Mouse (Mus musculus) cerebellum, adult 11-12 months (tissue): ENCODE measurements around the gene Hist1h2ac.
"Not testable (repeated sequence)": the region's sequence is repeated elsewhere in the genome, so short reads cannot be mapped to it uniquely, and the experiment has no call there.

Source experiments
- DNase-seq: peaks from one replicate; pipeline ENCODE4 v3.0.0; 2022

The Hist1h2ac gene

DNA sequence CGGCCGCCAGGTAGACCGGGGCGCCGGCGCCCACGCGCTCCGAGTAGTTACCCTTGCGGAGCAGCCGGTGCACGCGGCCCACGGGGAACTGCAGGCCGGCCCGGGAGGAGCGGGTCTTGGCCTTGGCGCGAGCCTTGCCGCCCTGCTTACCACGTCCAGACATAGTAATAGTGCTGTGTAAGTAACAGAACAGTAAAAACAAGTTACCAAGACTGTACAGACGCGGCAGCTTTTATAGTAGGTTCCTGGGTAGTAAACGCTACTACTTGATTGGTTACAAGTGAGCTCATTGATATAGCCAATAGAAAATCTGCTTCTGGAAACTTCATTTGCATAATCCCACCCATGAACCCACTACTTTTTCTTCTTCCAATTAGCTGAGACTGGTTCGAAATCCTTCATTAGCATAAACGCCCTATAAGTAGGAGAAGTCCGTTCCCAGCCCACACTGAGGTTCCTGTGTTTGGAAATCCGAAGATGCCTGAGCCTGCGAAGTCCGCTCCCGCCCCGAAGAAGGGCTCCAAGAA is at the start of gene Hist1h2ac, which contains the start of gene Hist1h2bc:
Hist1h2ac (minus strand) TSS at position 194 of the 527 bp plus-strand sequence.
Hist1h2bc (plus strand) TSS at position 445 of the 527 bp plus-strand sequence.
- peak; percentile 82 for DNase-seq

DNA sequence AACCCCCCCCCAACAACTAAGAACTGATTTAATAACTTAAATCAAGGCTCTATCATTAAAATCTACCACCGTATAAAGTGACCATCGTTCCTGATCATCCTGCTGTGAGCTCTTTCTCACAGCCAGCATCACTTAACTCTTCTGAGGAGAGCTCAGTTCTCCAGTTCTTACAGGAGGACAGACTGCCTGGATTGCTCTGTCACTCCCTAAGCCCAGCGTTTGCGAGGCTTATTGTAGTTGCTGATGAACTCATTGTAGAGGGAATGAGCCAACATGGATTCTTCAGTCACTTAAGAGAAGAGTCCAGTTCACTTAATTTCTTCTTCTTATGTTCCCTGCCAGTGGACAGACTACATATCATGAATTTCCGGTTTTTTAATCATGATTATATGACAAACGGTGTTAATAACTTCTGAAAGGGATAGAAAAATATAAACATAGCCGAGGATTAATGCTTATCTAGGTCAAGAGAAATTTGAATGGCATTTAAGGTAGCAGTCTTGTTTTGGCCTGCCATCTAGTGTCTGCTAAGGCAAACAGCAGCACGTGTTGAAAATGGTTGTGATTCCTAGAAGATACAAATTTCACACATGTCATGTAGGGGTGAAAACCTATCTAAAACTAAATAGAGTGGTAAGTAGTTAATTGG is 48.5 kb upstream of the Hist1h2ac start:
- no peak for DNase-seq

DNA sequence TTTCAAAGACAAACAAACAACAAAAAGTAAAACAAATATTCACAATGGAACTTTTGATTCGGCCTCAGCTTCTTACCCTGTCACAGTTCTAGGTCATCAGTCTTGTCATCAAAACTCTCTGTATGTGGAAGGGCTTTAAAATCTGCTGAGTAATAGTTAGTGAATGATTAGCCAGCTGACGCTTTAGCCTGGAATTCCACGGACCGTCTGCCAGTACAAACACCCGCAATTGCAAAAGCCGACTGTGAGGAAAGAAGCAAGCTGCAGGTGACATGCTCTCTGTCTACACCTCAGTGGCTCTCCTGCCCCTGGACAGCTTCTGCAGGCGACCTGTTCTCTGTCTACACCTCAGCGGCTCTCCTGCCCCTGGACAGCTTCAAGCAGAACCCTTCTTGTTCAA is 46.7 kb upstream of the Hist1h2ac start:
- DNase-seq, result no peak

DNA sequence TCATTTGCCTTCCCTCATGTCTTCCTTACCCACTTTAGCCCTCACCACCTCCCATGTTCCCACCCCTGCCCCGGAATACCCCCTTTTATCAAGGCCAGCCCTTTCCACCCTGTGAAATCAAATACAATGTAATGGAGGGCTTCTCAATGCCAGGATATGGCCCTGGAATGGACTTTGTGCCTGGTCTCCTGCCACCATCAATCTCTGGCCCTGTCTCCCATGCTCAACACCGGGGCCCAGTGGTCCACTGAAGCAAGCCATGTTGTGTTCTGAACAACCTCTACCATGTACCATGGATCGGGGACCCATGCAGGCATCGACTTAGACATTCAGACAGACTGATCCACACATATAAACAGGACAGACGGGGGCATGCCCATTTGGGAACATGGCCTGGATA is 46.0 kb upstream of the Hist1h2ac start:
- DNase-seq, result no peak

DNA sequence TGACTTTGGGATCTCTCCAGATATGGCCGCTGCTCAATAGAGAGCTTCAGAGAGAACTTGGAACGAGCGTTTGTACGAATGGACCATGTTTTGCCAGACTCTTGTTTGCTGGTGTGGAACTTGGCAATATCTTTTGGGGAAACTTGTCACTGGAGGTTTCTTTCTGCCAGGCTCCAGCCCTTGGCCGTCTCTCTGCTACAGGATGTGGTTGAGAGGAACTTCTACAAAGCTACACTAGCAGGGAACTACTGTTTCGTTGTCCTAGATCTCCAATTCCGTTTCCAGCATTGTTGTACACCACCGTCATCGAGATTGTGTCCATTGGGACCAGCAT is 45.4 kb upstream of the Hist1h2ac start:
- no peak for DNase-seq

DNA sequence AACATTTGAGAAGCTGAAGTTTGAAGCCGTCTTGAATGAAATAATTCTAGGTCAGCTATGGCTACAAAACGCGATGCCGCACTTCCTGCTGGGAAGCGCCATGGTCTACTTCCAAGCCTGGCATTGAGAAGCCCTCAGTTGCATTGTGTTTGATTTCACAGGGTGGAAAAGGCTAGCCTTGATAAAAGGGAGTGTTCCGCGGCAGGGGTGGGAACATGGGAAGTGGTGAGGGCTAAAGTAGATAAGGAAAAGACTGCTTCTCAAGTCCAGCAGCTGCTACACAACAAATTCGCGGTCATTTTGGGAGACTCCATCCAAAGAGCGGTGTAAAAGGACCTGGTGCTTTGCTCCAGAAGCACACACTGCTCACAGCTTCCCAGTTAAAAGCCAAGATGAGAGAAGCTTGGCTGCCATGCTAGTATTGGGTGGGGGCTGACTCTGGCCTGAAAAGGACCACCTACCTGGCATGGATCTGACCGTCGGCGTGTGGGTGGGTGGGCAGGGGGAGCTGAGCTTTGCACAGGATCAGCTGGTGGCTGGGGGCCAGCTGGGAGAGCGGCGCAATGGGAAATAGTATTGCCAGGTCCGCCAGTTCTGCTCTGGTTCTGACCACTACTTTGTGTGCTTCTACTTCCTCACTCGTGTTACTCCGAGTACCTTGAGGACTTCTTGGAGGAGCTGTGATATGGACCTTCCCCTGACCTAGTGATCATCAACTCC is 44.9 kb upstream of the Hist1h2ac start:
- DNase-seq, result no peak

DNA sequence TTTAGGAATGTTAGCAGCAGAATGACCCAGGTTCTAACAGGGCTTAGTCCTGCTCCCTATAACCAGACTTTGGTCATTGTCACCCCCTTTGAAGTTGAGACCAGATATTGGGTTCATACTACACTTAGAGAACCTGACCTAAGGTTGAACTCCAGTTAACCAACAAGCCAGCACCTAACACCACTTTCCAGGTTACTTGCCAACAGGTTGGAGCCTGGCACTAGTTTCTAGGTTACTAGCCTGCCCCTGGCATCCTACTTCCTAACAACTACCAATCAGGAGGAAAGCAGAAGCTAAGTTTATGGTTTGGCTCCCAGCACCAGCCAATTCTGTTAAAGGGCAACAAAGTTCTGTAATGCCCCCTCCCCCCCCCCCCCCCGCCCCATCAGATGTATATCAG is 41.5 kb upstream of the Hist1h2ac start:
- DNase-seq, result no peak

DNA sequence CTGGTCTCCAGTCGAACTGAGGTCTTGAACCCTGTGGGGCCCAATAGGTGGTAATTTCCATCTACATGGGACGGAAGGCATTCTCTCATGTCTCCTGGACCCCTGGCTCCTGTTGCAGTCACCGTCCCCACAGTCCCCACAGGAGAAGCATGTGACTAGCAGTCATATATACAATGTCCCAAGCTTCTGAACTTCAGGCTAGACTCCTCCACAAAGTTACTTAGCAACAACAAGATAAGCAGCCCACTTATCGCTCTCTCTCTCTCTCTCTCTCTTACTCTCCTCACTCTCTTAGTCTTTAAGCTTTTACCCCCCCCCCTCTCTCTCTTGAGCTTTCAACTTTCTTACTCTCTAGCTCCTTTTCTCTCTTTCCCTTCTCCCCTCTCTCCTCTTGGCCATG is 40.5 kb upstream of the Hist1h2ac start:
- DNase-seq, result no peak

DNA sequence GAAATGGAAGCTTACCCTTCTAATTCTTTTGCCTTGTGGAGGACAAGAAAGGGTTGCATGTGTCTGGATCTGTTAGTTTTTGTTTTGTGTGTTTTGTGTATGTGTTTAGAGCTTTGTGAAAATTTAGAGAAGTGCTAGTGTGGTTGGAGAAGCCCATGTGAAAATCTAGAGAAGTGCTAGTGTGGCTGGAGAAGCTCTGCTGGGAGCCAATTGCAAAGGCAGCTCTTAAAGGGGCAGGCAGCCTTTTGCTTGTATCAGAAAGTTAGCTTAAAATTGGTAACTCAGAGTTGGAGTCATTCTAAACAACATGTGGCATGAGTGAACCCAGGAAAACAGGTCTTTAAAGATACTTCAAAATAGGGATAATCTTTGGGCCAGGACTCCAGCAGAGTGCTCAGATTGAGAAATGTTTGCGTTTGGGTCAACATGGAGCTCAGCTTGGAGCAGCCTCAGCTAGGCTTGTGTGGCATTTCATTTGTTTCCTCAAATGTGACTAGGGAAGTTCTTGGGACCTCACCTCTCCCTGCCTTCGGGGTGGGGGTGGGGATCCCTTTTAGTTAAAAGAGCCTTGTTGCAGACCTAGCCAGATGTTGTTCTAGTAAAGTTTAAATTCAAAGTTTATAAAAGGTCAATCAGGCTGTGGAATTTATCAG is 34.0 kb upstream of the Hist1h2ac start:
- not testable (repeated sequence) for DNase-seq

DNA sequence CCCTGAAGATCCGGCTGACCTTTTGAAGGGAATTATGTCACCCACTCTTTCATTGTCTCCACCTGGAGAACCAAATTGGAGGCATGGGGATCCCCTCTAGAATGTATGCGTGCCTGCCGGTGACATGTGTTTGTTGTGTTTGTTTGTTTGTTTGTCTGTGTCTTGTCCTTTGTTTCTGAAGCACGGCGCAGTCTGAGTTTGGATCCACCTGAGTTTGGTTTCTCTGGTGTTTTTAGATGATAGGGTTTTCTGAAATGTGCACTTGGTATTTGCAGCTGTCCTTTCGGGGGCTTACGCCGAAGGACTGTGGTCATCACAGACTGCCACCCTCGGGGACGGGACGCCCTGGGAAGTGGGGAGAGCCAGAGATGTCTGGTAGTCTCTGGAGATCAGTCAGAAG is 33.4 kb upstream of the Hist1h2ac start:
- no peak for DNase-seq

DNA sequence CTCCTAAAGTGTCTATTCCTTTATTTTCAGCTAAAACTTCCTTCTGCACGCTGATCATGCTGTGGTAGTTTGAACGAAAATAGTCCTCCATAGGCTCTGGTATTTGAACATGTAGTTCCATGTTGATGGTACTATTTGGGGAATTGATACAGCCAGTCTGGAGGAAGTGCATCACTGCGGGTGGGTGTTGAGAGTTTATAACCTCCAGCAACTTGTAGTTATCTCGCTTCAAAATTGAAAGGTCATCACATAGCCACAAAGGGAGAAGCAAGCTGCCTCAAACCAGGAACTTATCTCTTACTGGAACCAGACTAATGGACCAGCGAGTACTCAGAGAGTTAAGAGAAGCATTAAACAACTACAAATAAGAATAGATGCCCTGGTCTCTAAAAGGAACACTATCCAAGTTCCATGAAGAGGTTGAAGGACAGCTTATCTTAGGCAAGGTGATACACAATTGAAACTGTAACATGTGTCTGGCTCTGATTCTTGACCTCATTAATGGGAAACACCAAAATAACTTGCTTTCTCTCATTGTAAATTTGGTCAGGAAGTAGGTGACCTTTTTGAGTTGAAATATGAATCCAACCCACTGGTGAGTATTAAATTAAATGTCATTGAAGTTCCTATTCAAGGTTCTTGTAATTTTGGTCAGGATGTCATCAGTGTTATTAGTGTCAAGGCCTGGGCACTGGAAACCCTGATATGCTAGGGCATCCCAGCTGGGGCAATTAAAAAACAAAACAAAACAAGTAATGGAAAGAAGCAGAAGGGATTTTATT is 32.7 kb upstream of the Hist1h2ac start:
- DNase-seq, result no peak

DNA sequence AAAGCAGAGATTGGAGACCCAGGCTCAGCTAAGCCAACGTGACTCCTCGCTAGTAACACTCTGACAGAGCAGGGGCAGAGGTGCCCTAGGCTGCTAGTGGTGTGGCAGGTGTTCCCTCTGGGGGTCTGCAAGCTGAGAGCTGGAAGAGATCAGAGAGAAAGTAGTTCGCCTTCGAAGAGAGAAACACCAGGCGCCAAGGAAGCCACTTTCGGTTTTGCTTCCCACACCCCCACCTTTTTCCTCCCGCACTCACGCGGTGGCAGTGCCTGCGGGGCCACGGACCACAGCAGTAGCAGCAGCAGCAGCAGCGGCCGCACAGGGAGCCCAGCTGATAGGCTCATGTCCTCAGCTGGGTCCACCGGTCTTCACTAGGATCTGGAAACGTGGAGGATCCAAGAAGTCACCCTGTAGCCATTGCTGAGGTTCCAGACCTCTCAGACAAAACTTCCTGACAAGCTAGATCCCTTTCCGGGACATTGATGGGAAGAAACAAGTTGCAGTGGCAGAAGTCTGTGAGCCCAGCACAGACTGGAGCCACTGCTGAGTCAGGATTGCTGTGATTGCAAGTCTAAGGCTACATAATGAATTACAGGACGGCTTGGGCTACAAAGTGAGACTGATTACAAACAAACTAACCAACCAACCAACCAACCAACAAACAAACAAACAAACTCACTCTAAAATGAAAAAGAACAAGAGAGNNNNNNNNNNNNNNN is 26.8 kb upstream of the Hist1h2ac start, which contains the start of gene Hfe:
Hfe (minus strand) TSS at position 481 of the 716 bp plus-strand sequence.
- DNase-seq, result no peak

DNA sequence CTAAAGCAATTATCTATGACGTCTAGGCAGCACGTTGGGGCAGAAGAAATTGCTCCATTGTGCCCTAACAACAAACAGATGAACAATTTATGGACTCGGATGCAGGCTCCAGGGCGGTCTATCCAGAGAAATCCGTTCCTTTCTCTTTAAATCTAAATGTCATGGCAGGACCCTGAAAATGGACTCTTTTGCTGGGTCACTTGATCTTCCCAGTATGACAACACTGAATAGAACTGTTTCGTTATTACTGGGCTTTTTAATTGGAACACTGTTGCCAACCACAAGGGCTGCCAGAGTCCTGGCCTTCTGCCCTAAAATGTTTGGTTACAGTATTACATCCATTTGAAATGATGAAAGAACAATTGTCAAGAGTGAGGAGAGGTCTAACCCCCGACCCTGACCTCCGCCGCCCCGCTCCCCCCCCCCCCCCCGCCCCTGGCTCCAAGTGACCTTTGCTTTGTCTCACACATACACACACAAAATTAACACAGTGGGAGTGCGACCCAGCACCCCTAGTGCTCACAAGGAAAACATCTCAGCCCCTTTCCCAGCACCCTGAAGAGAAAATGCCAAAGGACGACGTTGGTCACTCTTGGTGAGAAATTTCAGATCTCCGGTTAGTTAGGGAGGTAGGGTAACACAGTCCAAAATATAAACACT is 26.1 kb upstream of the Hist1h2ac start:
- no peak for DNase-seq

DNA sequence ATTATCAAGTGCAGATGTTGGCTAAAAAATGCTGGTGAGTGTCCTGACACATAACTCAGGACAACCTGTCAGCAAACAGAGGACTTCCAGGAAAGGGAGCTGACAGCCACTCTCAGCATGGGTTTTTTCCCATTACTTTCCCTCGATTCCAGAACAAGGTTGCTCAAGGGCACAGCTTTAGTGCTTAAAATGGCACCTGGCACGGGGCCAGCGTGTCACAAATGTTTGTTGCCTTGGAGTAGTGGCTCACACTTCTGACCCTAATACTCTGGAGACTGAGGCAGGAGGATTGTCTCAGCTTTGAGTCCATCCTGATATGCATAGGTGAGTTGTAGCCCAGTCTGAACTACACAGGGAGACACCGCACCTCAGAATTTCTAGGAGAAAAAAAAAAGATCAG is 24.9 kb upstream of the Hist1h2ac start:
- DNase-seq, result no peak

DNA sequence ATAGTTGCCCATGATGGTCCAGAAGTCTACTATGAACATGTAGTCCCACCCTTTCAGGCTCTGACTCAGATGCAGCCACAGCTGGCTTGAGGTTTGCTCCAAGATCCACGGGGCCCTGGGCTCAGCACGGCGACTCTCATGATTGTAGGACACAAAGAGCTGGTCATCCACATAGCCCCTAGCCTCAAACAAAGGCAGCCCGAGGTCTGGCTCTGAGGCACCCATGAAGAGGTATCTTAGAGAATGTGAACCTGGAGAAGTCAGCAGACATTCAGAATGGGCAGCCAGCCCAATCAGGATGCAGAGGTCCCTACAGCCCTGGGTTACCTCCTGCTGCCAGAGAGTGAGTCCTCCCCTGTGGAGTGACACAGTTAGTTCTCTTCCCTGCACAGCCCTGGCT is 24.3 kb upstream of the Hist1h2ac start:
- DNase-seq, result no peak

DNA sequence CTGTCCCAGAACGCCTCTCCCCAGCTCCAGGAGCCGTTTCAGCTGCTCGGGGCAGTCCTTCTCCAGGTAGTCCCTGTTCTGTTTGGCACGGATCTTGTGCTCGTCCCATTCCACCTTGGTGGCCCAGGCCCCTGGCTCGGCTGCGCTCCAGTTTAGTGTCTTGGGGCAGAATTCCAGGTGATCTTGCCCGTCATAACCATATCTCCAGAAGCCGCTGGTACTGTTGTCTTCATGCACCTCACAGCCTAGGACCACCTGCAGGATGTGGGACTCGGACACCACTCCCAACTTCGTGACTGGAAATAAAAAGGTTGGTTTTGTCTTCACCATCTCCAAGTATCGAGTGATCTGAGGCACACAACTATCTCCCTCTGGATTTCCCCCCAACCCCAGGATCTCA is 23.0 kb upstream of the Hist1h2ac start:
- no peak for DNase-seq

DNA sequence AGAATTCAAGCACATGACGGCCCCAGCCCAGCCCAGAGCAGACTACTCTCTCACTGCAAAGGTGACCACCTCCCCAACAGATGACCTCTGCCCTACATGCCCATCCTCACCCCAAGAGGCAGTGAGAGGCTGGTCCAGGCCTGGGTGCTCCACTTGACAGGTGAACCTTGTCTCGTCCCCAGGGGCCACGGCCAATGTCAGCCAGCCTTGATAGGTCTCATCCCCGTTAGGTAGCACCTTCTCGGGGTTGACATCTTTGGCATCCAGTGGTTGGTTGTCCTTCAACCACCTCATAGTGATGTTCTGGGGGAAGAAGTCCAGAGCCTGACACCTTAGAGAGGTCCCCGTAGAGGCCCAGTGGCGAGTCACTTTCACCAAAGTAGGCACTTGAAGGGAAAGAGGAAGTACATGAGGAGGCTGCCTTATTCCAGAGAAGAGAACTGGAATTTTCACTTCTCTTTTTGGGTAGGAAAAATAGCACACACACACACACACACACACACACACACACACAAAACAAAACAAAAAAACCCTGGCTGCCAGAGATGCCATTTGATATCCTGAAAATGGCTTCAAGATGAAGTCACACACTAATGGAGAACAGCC is 22.1 kb upstream of the Hist1h2ac start:
- DNase-seq, result no peak

DNA sequence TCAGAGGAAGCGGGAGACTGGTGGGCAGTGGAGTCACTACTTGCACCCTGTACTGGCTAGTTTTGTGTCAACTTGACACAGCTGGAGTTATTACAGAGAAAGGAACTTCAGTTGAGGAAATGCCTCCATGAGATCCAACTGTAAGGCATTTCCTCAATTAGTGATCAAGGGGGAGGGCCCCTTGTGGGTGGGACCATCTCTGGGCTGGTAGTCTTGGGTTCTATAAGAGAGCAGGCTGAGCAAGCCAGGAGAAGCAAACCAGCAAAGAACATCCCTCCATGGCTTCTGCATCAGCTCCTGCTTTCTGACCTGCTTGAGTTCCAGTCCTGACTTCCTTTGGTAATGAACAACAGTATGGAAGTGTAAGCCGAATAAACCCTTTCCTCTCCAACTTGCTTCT is 19.1 kb upstream of the Hist1h2ac start:
- DNase-seq, result not testable (repeated sequence)

DNA sequence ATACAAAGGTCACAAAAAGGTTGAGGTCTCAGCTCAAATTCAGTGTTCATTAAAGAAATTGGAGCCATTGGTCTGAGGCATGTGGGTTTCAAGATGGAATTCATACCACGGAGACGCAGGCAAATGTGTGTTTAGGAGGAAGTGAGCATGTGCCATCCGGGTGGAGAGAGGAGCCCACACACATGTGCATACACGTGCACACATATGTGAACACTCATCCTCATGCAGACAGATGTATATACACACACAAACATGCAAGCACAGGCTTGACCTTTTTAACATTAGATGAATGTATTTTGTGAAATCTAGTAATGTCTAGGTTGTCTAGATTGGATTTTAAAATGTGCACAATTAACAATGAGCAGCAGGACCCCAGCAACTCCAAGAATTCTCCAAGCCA is 18.5 kb upstream of the Hist1h2ac start:
- DNase-seq, result no peak

DNA sequence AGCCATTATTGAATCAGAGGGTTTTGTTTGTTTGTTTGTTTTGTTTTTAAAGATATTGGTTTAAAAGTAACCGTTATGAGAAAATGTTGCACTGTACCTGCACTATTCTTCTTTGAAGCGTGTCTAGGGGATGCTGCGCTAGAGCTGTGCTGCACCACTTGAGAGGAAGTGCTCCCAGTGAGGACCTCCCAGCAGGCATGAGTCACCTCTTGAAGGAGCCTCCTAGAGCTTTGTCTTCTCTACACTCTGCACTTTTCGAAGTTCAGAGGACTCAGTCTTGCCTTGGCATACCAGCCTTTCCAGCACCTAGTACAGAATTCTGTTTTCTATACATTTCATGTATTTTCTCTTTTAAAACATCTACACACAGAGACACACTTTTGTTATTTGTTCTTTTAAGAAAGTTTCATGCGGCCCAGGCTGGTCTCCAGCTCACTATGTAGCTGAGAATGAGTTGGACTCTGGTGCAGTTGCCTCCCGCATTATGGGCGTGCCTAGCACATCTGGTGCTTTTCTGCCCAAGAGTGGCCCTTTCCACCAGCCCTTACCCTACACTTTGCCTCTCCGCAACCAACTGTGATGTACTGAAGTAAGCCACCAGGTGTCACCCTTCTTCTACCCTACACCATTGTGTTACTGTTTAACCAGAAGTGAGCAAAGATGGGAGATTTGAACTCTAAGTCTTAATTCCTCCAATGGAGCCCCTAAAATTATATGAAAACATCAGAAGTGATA is 17.2 kb upstream of the Hist1h2ac start:
- DNase-seq, result peak; percentile 55

DNA sequence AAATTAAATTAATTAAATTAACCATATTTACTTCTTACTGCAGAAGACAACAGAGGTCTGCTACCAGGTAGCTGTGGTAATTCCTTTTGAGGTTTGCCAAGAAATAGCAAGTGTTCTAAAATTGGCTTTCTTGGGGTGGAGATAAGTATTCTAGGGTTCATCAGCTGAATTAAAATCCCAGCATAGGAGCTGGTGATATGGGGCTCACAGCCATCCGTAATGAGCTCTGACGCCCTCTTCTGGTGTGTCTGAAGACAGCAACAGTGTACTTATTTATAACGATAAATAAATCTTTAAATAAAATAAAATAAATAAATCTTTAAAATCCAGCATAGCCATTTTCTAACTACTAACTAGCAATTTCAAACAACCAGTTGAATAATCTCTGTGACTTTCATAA is 16.0 kb upstream of the Hist1h2ac start:
- DNase-seq, result no peak
